Mouse (Mus musculus): ENCODE measurements around the gene Bmpr1b. TPM values are rescaled to one million over a fixed set of nuclear protein-coding genes. Genes with fewer than 3 reads are reported as not detected.

Gene Bmpr1b
- polyA plus RNA-seq, 1 experiment from 2014 or later, result 7.6 TPM

GRCm38 (mm10) chr3:142071601-142072000 lies 97.6 kb downstream of the Bmpr1b start:
- TF ChIP-seq CTCF (IDR thresholded peaks at IDR 0.05; ENCODE audit: low read depth), result no peak
- H3K36me3 ChIP-seq (ENCODE audit: insufficient read depth, low read length), result no peaks in the 10 kb centered on the region
- no peaks in the 10 kb centered on the region for H3K4me1 ChIP-seq (replicated peaks; ENCODE audit: insufficient read depth, low read length)
- no peaks in the 10 kb centered on the region for H3K9me3 ChIP-seq (replicated peaks; ENCODE audit: low read length)
- no peak overlapping the region for H3K9ac ChIP-seq (ENCODE audit: low read depth, low read length)
- WGBS, result 77% methylated on average over 5 of the region's 5 CpGs
- H3K27me3 ChIP-seq (ENCODE audit: insufficient read depth, low read length), result no peaks in the 10 kb centered on the region
- no peak overlapping the region for H3K4me3 ChIP-seq (replicated peaks; ENCODE audit: low read depth, low read length)
- H3K4me2 ChIP-seq (ENCODE audit: low read length), result no peak overlapping the region
- no peak overlapping the region for H3K27ac ChIP-seq
- no peak for ATAC-seq (replicated peaks; ENCODE audit: low FRiP score, low read depth)
- DNase-seq (ENCODE audit: low spot score), result peak; percentile 25

GRCm38 (mm10) chr3:142066792-142067346 lies 102.4 kb downstream of the Bmpr1b start:
- no peaks in the 10 kb centered on the region for H3K36me3 ChIP-seq (ENCODE audit: insufficient read depth, low read length)
- DNase-seq (ENCODE audit: low spot score), result no peak

DNA sequence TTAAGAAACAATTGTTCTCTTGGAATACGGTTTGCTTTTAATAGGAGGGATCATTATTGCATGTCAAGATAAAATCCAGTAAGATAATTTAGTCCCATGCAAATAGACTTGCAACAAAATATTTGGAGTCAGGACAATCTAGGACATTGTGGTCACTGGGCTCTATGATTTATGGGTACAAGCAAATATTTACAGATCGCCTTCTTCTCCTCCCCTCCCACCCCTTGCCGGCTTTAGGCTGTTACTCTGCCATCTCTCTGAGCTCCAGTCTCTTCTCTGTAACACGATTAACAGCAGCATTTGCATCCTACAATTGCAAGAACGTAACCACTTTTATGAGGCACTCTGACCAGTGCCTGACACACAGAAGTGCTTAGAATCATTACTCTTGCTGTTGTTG lies 104.1 kb downstream of the Bmpr1b start:
- WGBS, result 30% methylated on average over 5 of the region's 5 CpGs
- ATAC-seq (replicated peaks; ENCODE audit: low FRiP score, low read depth), result no peak

More at GRCm38 (mm10) chr3:142066792-142067346, 102.4 kb downstream of the Bmpr1b start:
- ATAC-seq (replicated peaks; ENCODE audit: low FRiP score, low read depth), result no peak
- Histone ChIP-seq H3K4me3 (replicated peaks; ENCODE audit: low read depth, low read length) (no peak overlapping the region), H3K4me1 (replicated peaks; ENCODE audit: insufficient read depth, low read length) (0 out of 2 replicates have a peak, but pooled peaks cover 4% of the 10 kb centered on the region), H3K9me3 (replicated peaks; ENCODE audit: low read length) (no peaks in the 10 kb centered on the region), H3K9ac (ENCODE audit: low read depth, low read length) (no peak overlapping the region), H3K27ac (no peak overlapping the region), H3K27me3 (ENCODE audit: insufficient read depth, low read length) (no peaks in the 10 kb centered on the region), H3K4me2 (ENCODE audit: low read length) (no peak overlapping the region)
- no peak for TF ChIP-seq CTCF (IDR thresholded peaks at IDR 0.05; ENCODE audit: low read depth)
- 61% methylated on average over 1 of the region's 1 CpGs for WGBS

DNA sequence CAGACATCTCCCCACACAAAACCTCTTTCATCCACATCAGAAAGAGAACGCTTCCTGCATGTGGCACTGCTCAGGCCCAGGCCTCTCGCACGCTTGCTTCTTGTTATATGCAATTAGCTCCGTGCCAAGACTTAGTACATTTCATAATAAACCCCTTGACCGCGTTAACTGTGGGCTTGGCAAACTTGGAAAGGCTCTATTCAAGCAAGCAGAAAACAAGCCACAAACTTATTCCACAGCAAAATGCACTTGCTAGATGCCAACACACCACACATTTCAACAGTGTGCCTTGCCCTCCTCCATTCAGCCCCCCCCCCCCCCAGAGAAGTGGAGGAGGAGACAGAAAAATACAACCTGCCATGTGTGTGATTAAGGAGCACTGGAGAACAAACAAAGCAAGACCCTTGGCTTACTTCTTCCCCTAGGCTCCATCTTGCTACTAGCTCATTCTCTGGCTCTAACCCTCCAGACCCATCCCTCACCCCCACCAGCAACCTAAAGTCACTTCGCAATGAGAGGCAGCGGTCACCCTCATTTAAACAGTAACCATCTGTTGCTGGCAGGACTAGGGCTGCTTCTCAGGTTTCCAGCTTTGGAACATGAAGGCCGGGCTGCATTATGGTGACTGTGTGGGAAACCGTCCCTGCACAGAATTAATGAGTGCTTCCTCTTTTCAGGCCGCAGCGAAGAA lies 105.5 kb downstream of the Bmpr1b start:
- H3K27ac ChIP-seq, result no peak overlapping the region
- DNase-seq (ENCODE audit: low spot score), result peak; percentile 79
- 31% methylated on average over 12 of the region's 12 CpGs for WGBS

More for the DNA sequence above, 104.1 kb downstream of the Bmpr1b start:
- Histone ChIP-seq H3K4me3 (replicated peaks; ENCODE audit: low read depth, low read length) (no peak overlapping the region), H3K4me2 (ENCODE audit: low read length) (no peak overlapping the region), H3K9ac (ENCODE audit: low read depth, low read length) (no peak overlapping the region), H3K9me3 (replicated peaks; ENCODE audit: low read length) (no peaks in the 10 kb centered on the region), H3K27ac (no peak overlapping the region), H3K36me3 (ENCODE audit: insufficient read depth, low read length) (no peaks in the 10 kb centered on the region), H3K4me1 (replicated peaks; ENCODE audit: insufficient read depth, low read length) (0 out of 2 replicates have a peak, but pooled peaks cover 4% of the 10 kb centered on the region), H3K27me3 (ENCODE audit: insufficient read depth, low read length) (no peaks in the 10 kb centered on the region)
- peak; percentile 76 for DNase-seq (ENCODE audit: low spot score)
- no peak for TF ChIP-seq CTCF (IDR thresholded peaks at IDR 0.05; ENCODE audit: low read depth)

DNA sequence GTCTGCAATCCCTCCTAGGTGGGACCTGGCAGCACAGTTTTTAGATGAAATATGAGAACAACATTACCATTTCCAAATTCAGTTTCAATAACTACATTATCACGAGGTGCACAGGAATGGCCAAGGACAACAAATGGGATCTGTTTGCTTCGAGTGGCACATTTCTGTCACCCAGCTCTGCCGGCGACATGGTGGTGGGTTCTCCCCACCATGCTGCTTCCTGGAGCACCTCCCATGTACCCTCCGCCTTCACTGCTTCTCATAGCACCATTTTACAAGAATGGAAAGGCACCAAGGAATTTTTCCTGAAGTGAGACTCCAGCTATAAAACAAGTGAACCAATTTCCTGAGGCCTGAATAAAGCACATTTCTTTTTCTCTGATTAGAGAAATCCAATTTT lies 108.0 kb downstream of the Bmpr1b start:
- no peaks in the 10 kb centered on the region for H3K27me3 ChIP-seq (ENCODE audit: insufficient read depth, low read length)
- no peaks in the 10 kb centered on the region for H3K9me3 ChIP-seq (replicated peaks; ENCODE audit: low read length)
- DNase-seq (ENCODE audit: low spot score) (no peak), ATAC-seq (replicated peaks; ENCODE audit: low FRiP score, low read depth) (no peak)
- no peak overlapping the region for H3K9ac ChIP-seq (ENCODE audit: low read depth, low read length)
- H3K4me1 ChIP-seq (replicated peaks; ENCODE audit: insufficient read depth, low read length), result 0 out of 2 replicates have a peak, but pooled peaks cover 4% of the 10 kb centered on the region
- no peak overlapping the region for H3K4me3 ChIP-seq (replicated peaks; ENCODE audit: low read depth, low read length)
- no peak overlapping the region for H3K4me2 ChIP-seq (ENCODE audit: low read length)
- no peak for TF ChIP-seq CTCF (IDR thresholded peaks at IDR 0.05; ENCODE audit: low read depth)
- H3K27ac ChIP-seq, result no peak overlapping the region
- H3K36me3 ChIP-seq (ENCODE audit: insufficient read depth, low read length), result no peaks in the 10 kb centered on the region
- whole genome bisulfite sequencing, result 89% methylated on average over 5 of the region's 5 CpGs

More for the DNA sequence above, 105.5 kb downstream of the Bmpr1b start:
- Histone ChIP-seq H3K36me3 (ENCODE audit: insufficient read depth, low read length) (no peaks in the 10 kb centered on the region), H3K4me1 (replicated peaks; ENCODE audit: insufficient read depth, low read length) (0 out of 2 replicates have a peak, but pooled peaks cover 4% of the 10 kb centered on the region), H3K4me3 (replicated peaks; ENCODE audit: low read depth, low read length) (no peak overlapping the region), H3K9me3 (replicated peaks; ENCODE audit: low read length) (no peaks in the 10 kb centered on the region), H3K9ac (ENCODE audit: low read depth, low read length) (no peak overlapping the region), H3K4me2 (ENCODE audit: low read length) (no peak overlapping the region), H3K27me3 (ENCODE audit: insufficient read depth, low read length) (no peaks in the 10 kb centered on the region)
- peak; percentile 46; the same call in 1 of the 2 replicates for ATAC-seq (replicated peaks; ENCODE audit: low FRiP score, low read depth)
- no peak for TF ChIP-seq CTCF (IDR thresholded peaks at IDR 0.05; ENCODE audit: low read depth)

DNA sequence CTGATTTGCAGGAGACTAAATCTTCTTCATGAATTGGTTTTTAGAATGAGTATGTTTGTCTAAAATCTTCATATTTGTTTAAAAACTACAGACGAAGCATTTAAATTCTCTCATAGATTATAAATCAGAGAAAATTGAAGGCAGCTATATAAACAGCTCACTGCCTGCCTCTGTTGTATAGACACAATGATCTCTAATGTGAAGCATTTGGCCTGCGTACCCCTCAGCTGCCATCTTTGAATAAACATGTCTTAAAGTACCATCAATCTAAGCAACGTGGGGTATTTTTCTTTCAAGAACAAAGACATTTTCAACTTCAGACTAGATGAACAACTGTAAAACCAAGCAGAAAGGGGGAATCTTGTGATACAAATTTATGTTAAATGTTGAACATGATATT lies 109.3 kb downstream of the Bmpr1b start:
- 0 out of 2 replicates have a peak, but pooled peaks cover 4% of the 10 kb centered on the region for H3K4me1 ChIP-seq (replicated peaks; ENCODE audit: insufficient read depth, low read length)
- H3K27me3 ChIP-seq (ENCODE audit: insufficient read depth, low read length), result no peaks in the 10 kb centered on the region
- DNase-seq (ENCODE audit: low spot score) (no peak), ATAC-seq (replicated peaks; ENCODE audit: low FRiP score, low read depth) (no peak)
- no peak overlapping the region for H3K4me3 ChIP-seq (replicated peaks; ENCODE audit: low read depth, low read length)
- no peaks in the 10 kb centered on the region for H3K9me3 ChIP-seq (replicated peaks; ENCODE audit: low read length)
- H3K36me3 ChIP-seq (ENCODE audit: insufficient read depth, low read length), result no peaks in the 10 kb centered on the region
- no peak overlapping the region for H3K4me2 ChIP-seq (ENCODE audit: low read length)
- TF ChIP-seq CTCF (IDR thresholded peaks at IDR 0.05; ENCODE audit: low read depth), result no peak
- no peak overlapping the region for H3K27ac ChIP-seq
- H3K9ac ChIP-seq (ENCODE audit: low read depth, low read length), result no peak overlapping the region
- 68% methylated on average over 3 of the region's 3 CpGs for WGBS
